Mouse (Mus musculus) heart, postnatal 0 days (tissue): ENCODE measurements around the gene Dolk. TPM values are rescaled to one million over a fixed set of nuclear protein-coding genes. Genes with fewer than 3 reads are reported as not detected.

Source experiments
- ATAC-seq: fragments of 200-750 bp; cut with Nextera tagmentation; 2 replicates; pipeline ENCODE4 v1.8.0; 2017; ENCODE audit warnings: low read depth, moderate number of reproducible peaks, moderate library complexity; ENCODE audit not compliant: insufficient read depth
- DNase-seq: peaks from one replicate; pipeline ENCODE4 v3.0.0-alpha.2; 2016; ENCODE audit warnings: low spot score
- H3K27ac ChIP-seq: fragments of 300-500 bp; sonication (generic); 2 replicates; pipeline ENCODE4 v1.5.1; 2014; ENCODE audit warnings: low read depth, mild to moderate bottlenecking
- H3K27me3 ChIP-seq: fragments of 300-500 bp; sonication (generic); 2 replicates; pipeline ENCODE4 v1.6.1; 2014; ENCODE audit warnings: low read length, mixed read lengths; ENCODE audit not compliant: control insufficient read depth, insufficient read depth
- H3K36me3 ChIP-seq: fragments of 300-500 bp; sonication (generic); replicated peaks from 2 replicates; pipeline ENCODE4 v1.6.1; 2014; ENCODE audit warnings: low read length, mixed read lengths; ENCODE audit not compliant: control insufficient read depth, insufficient read depth
- H3K4me1 ChIP-seq: fragments of 300-500 bp; sonication (generic); 2 replicates; pipeline ENCODE4 v1.6.1; 2014; ENCODE audit warnings: antibody characterized with exemption; ENCODE audit not compliant: control insufficient read depth, insufficient read depth
- H3K4me2 ChIP-seq: fragments of 300-500 bp; sonication (generic); 2 replicates; pipeline ENCODE4 v1.6.1; 2014; ENCODE audit warnings: low read depth, mild to moderate bottlenecking, low read length, moderate library complexity
- H3K4me3 ChIP-seq: fragments of 300-500 bp; sonication (generic); 2 replicates; pipeline ENCODE4 v1.5.1; 2014; ENCODE audit warnings: low read depth, low read length
- H3K9ac ChIP-seq: fragments of 300-500 bp; sonication (generic); replicated peaks from 2 replicates; pipeline ENCODE4 v1.6.1; 2014; ENCODE audit warnings: low read depth, low read length, mixed read lengths
- H3K9me3 ChIP-seq: fragments of 300-500 bp; sonication (generic); replicated peaks from 2 replicates; pipeline ENCODE4 v1.6.1; 2016; ENCODE audit warnings: low read length; ENCODE audit not compliant: control insufficient read depth
- CTCF ChIP-seq: IDR thresholded peaks from 2 replicates; pipeline ENCODE4 v1.5.1; 2016; ENCODE audit warnings: antibody characterized with exemption, control low read depth, low read depth
- EP300 ChIP-seq: IDR thresholded peaks from 2 replicates; pipeline ENCODE4 v1.6.1; 2016; ENCODE audit warnings: antibody characterized with exemption, low read depth
- WGBS: fragments of 180-500 bp; shearing (Covaris S2); extraction: QIAGEN DNeasy Blood & Tissue Kit; methylation state at CpG from one replicate; pipeline ENCODE4 v1.1.7; 2014; 5-methylcytosine and 5-hydroxymethylcytosine counted together
- polyA plus RNA-seq: library from polyadenylated mRNA; unstranded; fragments of >200 nt; fragmentation: Nextera tagmentation; extraction: Ambion mirVana; gene quantifications from 2 replicates; pipeline ENCODE4 v1.2.1, GENCODE M21; 2015
- total RNA-seq: library from RNA; depleted of rRNA; stranded (reverse); fragments of >200 nt; gene quantifications from 2 replicates; pipeline ENCODE4 v1.2.3, GENCODE M21; 2014; ENCODE audit warnings: low replicate concordance

Gene Dolk
- total and polyA plus RNA-seq, 2 experiments from 2014 or later = 32.8 to 53.8 TPM

- TF ChIP-seq EP300 (no peak), CTCF (no peak)
- DNase-seq (no peak), ATAC-seq (no peak)
- Histone ChIP-seq H3K4me1 (peaks cover 40% of the 10 kb centered on the region), H3K36me3 (peaks cover 75% of the 10 kb centered on the region), H3K27me3 (no peaks in the 10 kb centered on the region), H3K9me3 (no peaks in the 10 kb centered on the region), H3K27ac (peak overlapping the region; percentile 88), H3K4me2 (no peak overlapping the region), H3K9ac (no peak overlapping the region), H3K4me3 (no peak overlapping the region)
- whole genome bisulfite sequencing = 58% methylated on average over 15 of the region's 15 CpGs
These were observed 26.7 kb downstream of the Dolk start for GRCm38 (mm10) chr2:30259131-30260064.

GRCm38 (mm10) chr2:30258600-30258999 is 27.5 kb downstream of the Dolk start:
- H3K27me3 ChIP-seq = no peaks in the 10 kb centered on the region
- H3K4me2 ChIP-seq = no peak overlapping the region
- ATAC-seq (peak; percentile 83), DNase-seq (peak; percentile 73)
- H3K4me3 ChIP-seq = no peak overlapping the region
- H3K4me1 ChIP-seq = peaks cover 34% of the 10 kb centered on the region
- TF ChIP-seq CTCF (no peak), EP300 (peak; percentile 78; the same call in 1 of the 2 replicates)
- H3K27ac ChIP-seq = peak overlapping the region; percentile 88
- WGBS = 23% methylated on average over 4 of the region's 4 CpGs
- no peaks in the 10 kb centered on the region for H3K9me3 ChIP-seq
- peak overlapping the region; percentile 18; the same call in 1 of the 2 replicates for H3K9ac ChIP-seq
- H3K36me3 ChIP-seq = peaks cover 69% of the 10 kb centered on the region

GRCm38 (mm10) chr2:30257699-30258460 is 28.3 kb downstream of the Dolk start:
- no peaks in the 10 kb centered on the region for H3K9me3 ChIP-seq
- no peak for DNase-seq
- no peak for ATAC-seq
- TF ChIP-seq EP300 (no peak), CTCF (no peak)
- peaks cover 26% of the 10 kb centered on the region for H3K4me1 ChIP-seq
- peak overlapping the region; percentile 88 for H3K27ac ChIP-seq
- no peak overlapping the region for H3K4me2 ChIP-seq
- peak overlapping the region; percentile 18; the same call in 1 of the 2 replicates for H3K9ac ChIP-seq
- no peaks in the 10 kb centered on the region for H3K27me3 ChIP-seq
- 68% methylated on average over 7 of the region's 7 CpGs for WGBS
- no peak overlapping the region for H3K4me3 ChIP-seq
- H3K36me3 ChIP-seq = peaks cover 69% of the 10 kb centered on the region

DNA sequence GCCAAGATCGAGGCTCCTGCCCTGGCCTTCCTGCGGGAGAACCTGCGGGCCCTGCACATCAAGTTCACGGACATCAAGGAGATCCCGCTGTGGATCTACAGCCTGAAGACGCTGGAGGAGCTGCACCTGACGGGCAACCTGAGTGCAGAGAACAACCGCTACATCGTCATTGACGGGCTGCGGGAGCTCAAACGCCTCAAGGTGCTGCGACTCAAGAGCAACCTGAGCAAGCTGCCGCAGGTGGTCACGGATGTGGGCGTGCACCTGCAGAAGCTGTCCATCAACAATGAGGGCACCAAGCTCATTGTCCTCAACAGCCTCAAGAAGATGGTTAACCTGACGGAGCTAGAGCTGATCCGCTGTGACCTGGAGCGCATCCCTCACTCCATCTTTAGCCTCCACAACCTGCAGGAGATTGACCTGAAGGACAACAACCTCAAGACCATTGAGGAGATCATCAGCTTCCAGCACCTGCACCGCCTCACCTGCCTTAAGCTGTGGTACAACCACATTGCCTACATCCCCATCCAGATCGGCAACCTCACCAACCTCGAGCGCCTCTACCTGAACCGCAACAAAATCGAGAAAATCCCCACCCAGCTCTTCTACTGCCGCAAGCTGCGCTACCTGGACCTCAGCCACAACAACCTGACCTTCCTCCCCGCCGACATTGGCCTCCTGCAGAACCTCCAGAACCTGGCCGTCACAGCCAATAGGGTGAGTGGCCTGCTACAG is 29.4 kb downstream of the Dolk start:
- Histone ChIP-seq H3K4me3 (no peak overlapping the region), H3K4me1 (peaks cover 29% of the 10 kb centered on the region), H3K27ac (no peak overlapping the region), H3K27me3 (no peaks in the 10 kb centered on the region), H3K9ac (no peak overlapping the region), H3K4me2 (no peak overlapping the region), H3K36me3 (peaks cover 71% of the 10 kb centered on the region), H3K9me3 (no peaks in the 10 kb centered on the region)
- DNase-seq (no peak), ATAC-seq (no peak)
- WGBS = 94% methylated on average over 30 of the region's 30 CpGs
- TF ChIP-seq EP300 = no peak
